Mouse (Mus musculus) embryonic facial prominence, embryonic 14.5 days (tissue): ENCODE results near the gene Traip. TPM values are rescaled to one million over a fixed set of nuclear protein-coding genes. Genes with fewer than 3 reads are reported as not detected.

Experiments
- ATAC-seq: fragments of 200-750 bp; cut with Nextera tagmentation; 2 replicates; pipeline ENCODE4 v1.8.0; 2017; ENCODE audit warnings: low read depth, moderate number of reproducible peaks, moderate TSS enrichment
- DNase-seq: peaks from one replicate; pipeline ENCODE4 v3.0.0-alpha.2; 2015; ENCODE audit warnings: low spot score
- H3K27ac ChIP-seq: fragments of 300-500 bp; sonication (generic); replicated peaks from 2 replicates; pipeline ENCODE4 v1.5.1; 2014; ENCODE audit warnings: low read depth, mild to moderate bottlenecking, low read length, moderate library complexity
- H3K27me3 ChIP-seq: fragments of 300-500 bp; sonication (generic); replicated peaks from 2 replicates; pipeline ENCODE4 v1.6.1; 2014; ENCODE audit warnings: low read length; ENCODE audit not compliant: control insufficient read depth, insufficient read depth
- H3K36me3 ChIP-seq: fragments of 300-500 bp; sonication (generic); 2 replicates; pipeline ENCODE4 v1.6.1; 2014; ENCODE audit warnings: low read length, mixed read lengths; ENCODE audit not compliant: control insufficient read depth, insufficient read depth
- H3K4me1 ChIP-seq: fragments of 300-500 bp; sonication (generic); 2 replicates; pipeline ENCODE4 v1.6.1; 2014; ENCODE audit warnings: antibody characterized with exemption, low read length; ENCODE audit not compliant: control insufficient read depth, insufficient read depth
- H3K4me2 ChIP-seq: fragments of 300-500 bp; sonication (generic); 2 replicates; pipeline ENCODE4 v1.6.1; 2014; ENCODE audit warnings: low read depth, mild to moderate bottlenecking, low read length, moderate library complexity, mixed read lengths
- H3K4me3 ChIP-seq: fragments of 300-500 bp; sonication (generic); 2 replicates; pipeline ENCODE4 v1.5.1; 2014; ENCODE audit warnings: low read depth, mild to moderate bottlenecking, low read length
- H3K9ac ChIP-seq: fragments of 300-500 bp; sonication (generic); 2 replicates; pipeline ENCODE4 v1.6.1; 2014; ENCODE audit warnings: low read depth, mild to moderate bottlenecking, low read length, moderate library complexity, mixed read lengths
- H3K9me3 ChIP-seq: fragments of 300-500 bp; sonication (generic); 2 replicates; pipeline ENCODE4 v1.6.1; 2016; ENCODE audit warnings: low read length; ENCODE audit not compliant: control insufficient read depth
- WGBS: fragments of 180-500 bp; shearing (Covaris S2); extraction: QIAGEN DNeasy Blood & Tissue Kit; methylation state at CpG from one replicate; pipeline ENCODE4 v1.1.7; 2014; 5-methylcytosine and 5-hydroxymethylcytosine counted together
- polyA plus RNA-seq: library from polyadenylated mRNA; unstranded; fragments of >200 nt; fragmentation: Nextera tagmentation; extraction: Ambion mirVana; gene quantifications from 2 replicates; pipeline ENCODE4 v1.2.1, GENCODE M21; 2014

The Traip gene
- polyA plus RNA-seq, 1 experiment from 2014 or later = 15.5 TPM

DNA sequence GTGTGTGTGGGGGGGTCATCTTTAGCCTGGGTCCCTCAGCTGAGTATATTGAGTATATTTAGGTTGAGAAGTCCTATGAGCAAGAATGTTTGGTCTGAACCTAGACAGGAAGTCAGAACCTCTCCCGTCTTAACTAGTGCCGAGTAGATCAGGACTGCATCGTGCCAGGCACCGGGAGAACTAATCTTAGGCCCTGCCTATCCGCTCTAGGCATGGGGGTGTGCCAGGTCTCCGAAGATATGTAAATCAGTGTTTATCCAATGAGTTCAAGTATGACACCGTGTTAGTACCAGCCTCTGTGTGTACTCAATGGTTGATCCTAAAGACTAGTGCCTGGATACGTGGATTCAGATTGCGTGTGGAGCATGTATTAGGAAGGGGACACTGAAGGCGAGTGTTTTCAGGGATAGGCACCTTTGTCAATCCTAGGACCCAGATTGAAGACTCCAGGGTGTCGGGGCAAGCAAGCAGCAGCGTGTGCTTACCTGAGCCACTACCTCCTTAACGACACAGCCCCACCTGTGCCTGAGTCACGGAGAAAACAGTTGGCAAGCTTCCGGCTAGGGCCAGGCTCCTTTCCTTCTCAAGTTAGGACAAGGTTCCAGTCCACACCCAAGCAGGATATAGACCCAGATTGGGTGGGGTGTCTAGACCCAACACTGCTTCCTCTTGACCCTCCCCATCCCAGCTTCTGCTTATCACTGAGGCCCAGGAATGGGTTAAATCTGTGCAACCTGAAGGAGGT lies 39.7 kb upstream of the Traip start:
- no peak overlapping the region for H3K27ac ChIP-seq
- no peak overlapping the region for H3K4me3 ChIP-seq
- no peaks in the 10 kb centered on the region for H3K36me3 ChIP-seq
- H3K27me3 ChIP-seq = no peaks in the 10 kb centered on the region; the same call in 1 of the 2 replicates
- 0 out of 2 replicates have a peak overlapping the region, but pooled peaks have one; percentile 3 for H3K9ac ChIP-seq
- H3K4me2 ChIP-seq = peak overlapping the region; percentile 82; the same call in 1 of the 2 replicates
- no peaks in the 10 kb centered on the region for H3K9me3 ChIP-seq
- ATAC-seq = no peak
- 82% methylated on average over 15 of the region's 15 CpGs for WGBS
- no peak for DNase-seq
- H3K4me1 ChIP-seq = peaks cover 45% of the 10 kb centered on the region

DNA sequence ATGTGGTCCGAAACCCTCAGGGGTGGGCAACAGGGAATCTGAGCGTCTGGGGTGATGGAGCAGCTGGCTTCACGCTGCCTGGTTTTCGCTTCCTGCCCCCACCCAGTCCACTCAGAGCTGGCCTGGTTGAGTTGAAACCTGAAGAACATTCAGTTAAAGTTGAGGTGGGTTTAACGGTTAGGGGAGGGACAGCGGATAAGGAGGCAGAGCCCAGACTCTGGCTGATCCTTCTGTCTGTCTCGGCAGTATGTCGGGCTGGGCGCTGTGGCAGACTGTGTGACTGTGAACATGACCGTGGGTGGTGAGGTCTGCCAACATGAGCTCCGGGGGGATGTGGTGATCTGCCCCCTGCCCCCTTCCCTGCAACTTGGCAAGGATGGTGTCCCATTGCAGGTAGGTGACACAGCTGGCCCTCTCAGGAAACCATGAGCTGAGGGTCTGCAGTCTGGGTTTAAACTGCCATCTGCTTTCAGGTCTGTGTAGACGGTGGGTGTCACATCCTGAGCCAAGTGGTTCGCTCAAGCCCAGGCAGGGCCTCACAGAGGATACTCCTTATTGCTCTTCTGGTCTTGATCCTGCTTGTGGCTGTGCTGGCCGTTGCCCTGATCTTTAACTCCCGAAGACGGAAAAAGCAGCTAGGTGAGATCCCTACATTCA lies 35.0 kb upstream of the Traip start:
- DNase-seq (no peak), ATAC-seq (no peak)
- peaks cover 17% of the 10 kb centered on the region for H3K4me1 ChIP-seq
- H3K9ac ChIP-seq = no peak overlapping the region
- 0 out of 2 replicates have a peak, but pooled peaks cover 4% of the 10 kb centered on the region for H3K36me3 ChIP-seq
- H3K4me2 ChIP-seq = no peak overlapping the region
- WGBS = 73% methylated on average over 15 of the region's 16 CpGs
- no peaks in the 10 kb centered on the region for H3K27me3 ChIP-seq
- H3K4me3 ChIP-seq = no peak overlapping the region
- no peaks in the 10 kb centered on the region for H3K9me3 ChIP-seq
- no peak overlapping the region for H3K27ac ChIP-seq

DNA sequence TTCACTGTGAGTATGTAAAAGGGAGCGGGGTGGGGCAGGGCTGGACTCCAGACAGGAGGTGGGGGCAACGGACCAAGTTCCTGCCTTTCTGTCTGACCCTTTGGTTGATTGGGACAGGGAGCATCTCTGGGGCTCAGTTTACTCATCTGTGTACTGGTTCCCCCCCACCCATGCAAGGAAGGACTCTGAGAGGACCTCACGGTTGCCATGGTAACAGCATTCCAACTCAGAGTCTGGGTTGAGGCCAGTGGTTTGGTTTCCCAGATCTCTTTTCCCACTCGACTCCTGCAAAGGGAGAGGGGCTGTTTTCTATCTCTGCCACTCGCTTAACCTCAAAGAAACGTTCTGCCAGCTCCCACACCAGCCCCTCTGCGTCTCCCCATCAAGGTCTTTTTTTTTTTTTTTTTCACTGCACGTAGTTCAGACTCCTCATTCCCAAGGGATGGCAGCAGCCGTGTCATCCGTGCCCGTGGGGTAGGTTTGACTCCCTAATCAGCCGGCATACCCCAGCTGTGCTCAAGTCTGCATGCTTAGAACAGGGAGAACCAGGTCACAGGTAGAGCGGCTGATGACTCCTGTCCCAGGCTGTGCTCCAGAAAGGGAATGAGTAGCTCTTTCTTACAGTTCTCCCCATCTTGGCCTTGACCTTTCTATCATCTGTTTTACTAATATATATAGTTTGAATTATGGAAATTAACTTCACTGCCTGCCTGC lies 31.9 kb upstream of the Traip start:
- Histone ChIP-seq H3K36me3 (0 out of 2 replicates have a peak, but pooled peaks cover 4% of the 10 kb centered on the region), H3K4me1 (peaks cover 13% of the 10 kb centered on the region), H3K27ac (peak overlapping the region; percentile 44; the same call in 1 of the 2 replicates), H3K9me3 (no peaks in the 10 kb centered on the region), H3K4me3 (no peak overlapping the region), H3K9ac (0 out of 2 replicates have a peak overlapping the region, but pooled peaks have one; percentile 19), H3K27me3 (no peaks in the 10 kb centered on the region), H3K4me2 (peak overlapping the region; percentile 8; the same call in 1 of the 2 replicates)
- WGBS = 27% methylated on average over 13 of the region's 13 CpGs
- no peak for ATAC-seq
- peak; percentile 88 for DNase-seq

DNA sequence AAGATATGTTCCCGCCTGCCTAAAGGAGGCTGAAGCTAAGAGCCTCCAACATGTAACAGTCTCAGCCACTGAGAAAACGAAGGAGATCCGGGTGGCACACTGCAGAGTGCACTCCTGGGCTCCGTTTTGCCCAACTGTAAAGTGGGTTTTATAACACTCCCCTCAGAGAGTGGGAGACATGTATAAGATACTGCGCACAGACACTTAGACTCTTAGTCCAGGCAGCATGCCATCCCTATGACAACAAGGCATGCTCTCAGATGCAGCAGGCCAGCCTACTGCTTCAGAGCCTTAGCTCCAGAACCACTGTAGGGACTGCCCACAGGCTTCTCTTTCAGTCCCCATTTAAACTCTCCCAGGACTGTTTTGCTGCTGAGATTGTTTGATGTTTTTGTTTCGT lies 31.1 kb upstream of the Traip start:
- H3K27ac ChIP-seq = 0 out of 2 replicates have a peak overlapping the region, but pooled peaks have one; percentile 44
- H3K36me3 ChIP-seq = 0 out of 2 replicates have a peak, but pooled peaks cover 4% of the 10 kb centered on the region
- H3K4me1 ChIP-seq = peaks cover 15% of the 10 kb centered on the region
- H3K4me3 ChIP-seq = no peak overlapping the region
- no peaks in the 10 kb centered on the region for H3K9me3 ChIP-seq
- H3K9ac ChIP-seq = no peak overlapping the region
- DNase-seq (no peak), ATAC-seq (no peak)
- WGBS = 83% methylated on average over 6 of the region's 6 CpGs
- no peaks in the 10 kb centered on the region for H3K27me3 ChIP-seq
- no peak overlapping the region for H3K4me2 ChIP-seq

DNA sequence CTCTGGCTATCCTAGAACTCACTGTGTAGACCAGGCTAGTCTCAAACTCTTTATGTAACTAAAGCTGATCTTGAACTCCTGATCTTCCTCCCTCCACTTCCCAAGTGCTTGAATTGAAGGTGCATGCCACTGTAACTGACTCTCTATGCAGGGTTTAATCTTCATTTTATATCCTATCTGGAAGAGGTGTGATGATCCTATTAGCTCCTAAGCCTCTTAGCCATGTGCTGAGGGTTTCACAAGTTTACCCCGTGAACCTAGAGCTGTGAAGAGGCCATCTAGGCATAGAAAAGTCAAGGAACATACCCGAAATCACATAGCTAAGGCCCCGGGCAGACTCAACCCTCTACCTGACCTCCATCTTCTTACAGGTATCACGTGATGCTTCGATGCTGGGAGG lies 30.5 kb upstream of the Traip start:
- H3K27ac ChIP-seq = no peak overlapping the region
- H3K36me3 ChIP-seq = 0 out of 2 replicates have a peak, but pooled peaks cover 4% of the 10 kb centered on the region
- no peaks in the 10 kb centered on the region for H3K9me3 ChIP-seq
- no peaks in the 10 kb centered on the region for H3K27me3 ChIP-seq
- H3K4me1 ChIP-seq = peaks cover 20% of the 10 kb centered on the region
- no peak overlapping the region for H3K4me3 ChIP-seq
- WGBS = 90% methylated on average over 5 of the region's 5 CpGs
- no peak overlapping the region for H3K4me2 ChIP-seq
- no peak overlapping the region for H3K9ac ChIP-seq
- DNase-seq (no peak), ATAC-seq (no peak)

- Histone ChIP-seq H3K9ac (no peak overlapping the region), H3K27me3 (no peaks in the 10 kb centered on the region), H3K27ac (no peak overlapping the region), H3K4me3 (no peak overlapping the region), H3K4me1 (peaks cover 13% of the 10 kb centered on the region), H3K9me3 (no peaks in the 10 kb centered on the region), H3K36me3 (no peaks in the 10 kb centered on the region), H3K4me2 (no peak overlapping the region)
- ATAC-seq = no peak
- 33% methylated on average over 7 of the region's 7 CpGs for WGBS
- no peak for DNase-seq
These were observed 26.9 kb upstream of the Traip start for GRCm38 (mm10) chr9:107923021-107923420.

- peaks cover 7% of the 10 kb centered on the region; the same call in 1 of the 2 replicates for H3K4me1 ChIP-seq
- no peaks in the 10 kb centered on the region for H3K27me3 ChIP-seq
- DNase-seq (peak; percentile 48), ATAC-seq (peak; percentile 27; the same call in 1 of the 2 replicates)
- H3K4me2 ChIP-seq = no peak overlapping the region
- no peaks in the 10 kb centered on the region for H3K36me3 ChIP-seq
- no peak overlapping the region for H3K4me3 ChIP-seq
- no peaks in the 10 kb centered on the region for H3K9me3 ChIP-seq
- no peak overlapping the region for H3K27ac ChIP-seq
- H3K9ac ChIP-seq = no peak overlapping the region
- 32% methylated on average over 6 of the region's 6 CpGs for WGBS
These were observed 26.0 kb upstream of the Traip start for GRCm38 (mm10) chr9:107923956-107924355.

GRCm38 (mm10) chr9:107925251-107925650 lies 24.7 kb upstream of the Traip start:
- Histone ChIP-seq H3K4me3 (no peak overlapping the region), H3K4me2 (no peak overlapping the region), H3K36me3 (no peaks in the 10 kb centered on the region), H3K9me3 (no peaks in the 10 kb centered on the region), H3K27me3 (no peaks in the 10 kb centered on the region), H3K4me1 (peaks cover 7% of the 10 kb centered on the region; the same call in 1 of the 2 replicates), H3K27ac (no peak overlapping the region), H3K9ac (no peak overlapping the region)
- no peak for ATAC-seq
- 27% methylated on average over 3 of the region's 3 CpGs for WGBS
- no peak for DNase-seq
